Mouse (Mus musculus): ENCODE results near the gene Anks1b. TPM values are rescaled to one million over a fixed set of nuclear protein-coding genes. Genes with fewer than 3 reads are reported as not detected.

Gene Anks1b
- polyA plus RNA-seq, 1 experiment from 2014 or later: 0.46 TPM

DNA sequence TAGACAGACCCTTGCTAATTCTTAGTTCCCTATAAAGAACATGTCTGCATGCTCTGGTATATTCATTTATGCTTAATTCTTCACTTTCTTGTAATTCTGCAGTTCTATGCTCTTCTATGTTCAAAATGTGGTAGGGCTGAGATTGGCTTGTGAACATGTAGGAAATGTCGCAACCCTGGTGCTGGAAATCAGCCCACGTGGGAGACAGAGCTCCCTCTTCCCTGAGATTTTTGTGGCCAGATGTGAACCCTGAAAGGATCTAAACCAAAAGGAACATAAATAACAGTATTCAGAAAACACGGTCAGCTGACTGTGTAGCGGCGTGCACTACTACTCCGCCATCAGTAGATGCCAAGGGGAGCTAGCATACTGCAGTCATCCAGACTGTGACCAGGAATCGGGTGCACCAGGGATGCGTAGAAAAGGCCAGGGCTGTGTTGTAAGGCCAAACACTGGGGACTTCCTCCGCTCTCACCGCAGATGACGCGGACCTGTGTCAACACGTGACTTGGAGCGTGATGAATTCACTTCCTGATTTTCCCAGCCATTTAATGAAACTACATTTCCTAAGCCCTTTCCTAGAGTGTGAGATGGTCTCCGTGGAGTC, 1079.9 kb downstream of the Anks1b start:
- WGBS: 92% methylated on average over 15 of the region's 15 CpGs
- Histone ChIP-seq H3K27ac (no peak overlapping the region), H3K4me3 (no peak overlapping the region), H3K27me3 (ENCODE audit: low read depth, poor library complexity, severe bottlenecking) (no peaks in the 10 kb centered on the region), H3K9me3 (replicated peaks) (no peaks in the 10 kb centered on the region), H3K4me1 (0 out of 2 replicates have a peak, but pooled peaks cover 7% of the 10 kb centered on the region), H3K36me3 (no peaks in the 10 kb centered on the region)
- DNase-seq (ENCODE audit: low spot score): no peak

DNA sequence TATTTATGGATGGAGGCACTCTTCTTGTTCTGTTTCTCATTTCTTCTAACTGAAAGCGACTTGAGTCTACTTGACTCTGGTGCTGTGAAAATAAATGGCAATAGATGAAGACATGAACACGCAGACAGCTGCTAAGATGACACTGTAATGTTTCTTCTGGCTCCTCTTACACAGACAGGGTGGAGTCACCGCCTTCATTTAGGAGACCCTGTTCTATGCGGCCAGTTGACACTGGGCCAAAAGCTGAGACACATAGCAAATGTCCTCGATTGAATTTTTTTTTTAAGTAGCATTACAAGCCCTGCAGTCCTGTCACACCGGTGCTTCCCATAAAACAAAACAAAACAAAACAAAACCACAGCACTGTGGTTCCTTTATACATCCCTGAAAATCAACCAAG, 1080.5 kb downstream of the Anks1b start:
- no peak for DNase-seq (ENCODE audit: low spot score)
- H3K27ac ChIP-seq: no peak overlapping the region
- no peak overlapping the region for H3K4me3 ChIP-seq
- 0 out of 2 replicates have a peak, but pooled peaks cover 7% of the 10 kb centered on the region for H3K4me1 ChIP-seq
- no peaks in the 10 kb centered on the region for H3K9me3 ChIP-seq (replicated peaks)
- no peaks in the 10 kb centered on the region for H3K36me3 ChIP-seq
- H3K27me3 ChIP-seq (ENCODE audit: low read depth, poor library complexity, severe bottlenecking): no peaks in the 10 kb centered on the region
- 89% methylated on average over 6 of the region's 6 CpGs for WGBS

DNA sequence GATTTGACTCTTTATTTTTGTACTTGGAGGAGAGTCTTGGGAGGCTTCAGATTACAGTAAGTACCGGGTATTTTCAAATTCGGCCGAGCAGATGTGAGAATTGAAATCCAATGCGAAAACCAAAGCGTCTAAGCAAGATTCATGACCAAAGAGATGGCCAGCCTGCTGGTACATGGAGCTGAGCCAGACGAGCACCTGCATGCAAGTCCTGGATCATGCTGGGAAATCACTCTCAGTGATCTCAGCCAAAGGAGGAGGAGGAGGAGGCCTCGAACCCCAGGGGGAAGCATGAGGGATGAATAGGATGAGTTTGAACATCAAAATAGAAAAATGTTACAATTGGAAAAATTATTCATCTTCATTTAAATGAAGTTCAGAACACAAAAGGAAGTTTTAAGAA, 1087.1 kb downstream of the Anks1b start:
- Histone ChIP-seq H3K36me3 (no peaks in the 10 kb centered on the region), H3K9me3 (replicated peaks) (no peaks in the 10 kb centered on the region), H3K27ac (no peak overlapping the region), H3K27me3 (ENCODE audit: low read depth, poor library complexity, severe bottlenecking) (peaks cover 10% of the 10 kb centered on the region; the same call in 1 of the 2 replicates), H3K4me1 (peaks cover 6% of the 10 kb centered on the region), H3K4me3 (no peak overlapping the region)
- WGBS: 87% methylated on average over 7 of the region's 7 CpGs
- no peak for DNase-seq (ENCODE audit: low spot score)

- Histone ChIP-seq H3K36me3 (no peaks in the 10 kb centered on the region), H3K4me3 (no peak overlapping the region), H3K4me1 (peaks cover 26% of the 10 kb centered on the region), H3K27ac (no peak overlapping the region), H3K9me3 (replicated peaks) (no peaks in the 10 kb centered on the region), H3K27me3 (ENCODE audit: low read depth, poor library complexity, severe bottlenecking) (peaks cover 51% of the 10 kb centered on the region)
- 31% methylated on average over 9 of the region's 9 CpGs for WGBS
- DNase-seq (ENCODE audit: low spot score): no peak
Measured at GRCm38 (mm10) chr10:90964511-90964910, 1091.2 kb downstream of the Anks1b start.

DNA sequence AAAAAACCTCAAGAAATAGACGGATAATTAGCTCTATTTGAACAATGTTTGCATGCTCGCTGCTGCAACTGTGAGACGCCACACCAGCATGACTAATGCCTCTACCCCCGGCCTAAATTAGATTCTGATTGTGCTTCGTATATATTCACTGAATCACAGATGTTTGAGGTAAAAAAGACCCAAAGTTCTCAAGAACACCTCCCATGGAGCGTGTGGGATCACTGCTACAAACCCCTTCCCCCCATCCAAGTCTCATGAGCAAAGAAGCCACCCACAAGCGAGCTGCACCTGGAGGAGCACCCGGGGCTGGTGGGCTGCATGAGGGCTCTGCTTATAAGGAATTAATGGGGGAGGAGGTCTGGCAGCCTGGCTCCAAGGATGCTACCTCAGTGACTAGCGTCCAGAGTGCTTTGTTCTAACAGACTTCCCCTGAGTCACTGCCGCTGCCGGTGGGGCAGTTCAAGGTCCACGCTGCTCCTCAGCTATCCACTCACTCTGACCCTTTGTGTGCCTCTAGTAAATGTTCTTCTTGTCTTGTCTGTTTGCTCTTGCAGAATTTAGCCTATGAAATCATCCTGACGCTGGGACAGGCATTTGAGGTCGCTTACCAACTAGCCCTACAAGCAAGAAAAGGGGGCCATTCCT, 1092.5 kb downstream of the Anks1b start:
- WGBS: 53% methylated on average over 14 of the region's 14 CpGs
- no peak overlapping the region for H3K4me3 ChIP-seq
- H3K27ac ChIP-seq: no peak overlapping the region; the same call in 1 of the 2 replicates
- no peaks in the 10 kb centered on the region for H3K9me3 ChIP-seq (replicated peaks)
- peaks cover 33% of the 10 kb centered on the region for H3K4me1 ChIP-seq
- peaks cover 64% of the 10 kb centered on the region for H3K27me3 ChIP-seq (ENCODE audit: low read depth, poor library complexity, severe bottlenecking)
- DNase-seq (ENCODE audit: low spot score): no peak
- no peaks in the 10 kb centered on the region for H3K36me3 ChIP-seq

DNA sequence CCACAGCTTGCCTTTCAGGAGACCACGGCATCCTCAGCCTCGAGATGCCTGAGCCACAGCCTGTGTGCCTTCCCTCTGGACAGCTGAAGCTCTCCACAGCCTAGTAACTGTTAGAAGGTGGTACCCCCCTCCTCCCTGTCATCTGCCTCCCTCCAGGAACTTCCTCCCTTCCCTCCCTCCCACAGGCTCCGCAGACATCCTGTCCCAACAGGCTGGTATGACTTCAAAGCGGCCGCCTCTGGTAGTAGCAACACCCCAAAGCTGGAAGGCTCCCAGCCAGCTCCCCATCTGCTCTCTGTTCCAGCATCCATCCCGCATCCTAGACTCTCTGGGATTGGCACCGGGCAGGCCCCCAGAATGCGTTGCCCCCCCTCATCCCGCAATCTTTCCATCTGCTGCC, 1093.5 kb downstream of the Anks1b start:
- Histone ChIP-seq H3K4me3 (peak overlapping the region; percentile 25; the same call in 1 of the 2 replicates), H3K36me3 (no peaks in the 10 kb centered on the region), H3K27me3 (ENCODE audit: low read depth, poor library complexity, severe bottlenecking) (peaks cover 70% of the 10 kb centered on the region), H3K27ac (no peak overlapping the region), H3K4me1 (peaks cover 33% of the 10 kb centered on the region), H3K9me3 (replicated peaks) (no peaks in the 10 kb centered on the region)
- 8% methylated on average over 9 of the region's 9 CpGs for whole genome bisulfite sequencing
- DNase-seq (ENCODE audit: low spot score): peak; percentile 44

DNA sequence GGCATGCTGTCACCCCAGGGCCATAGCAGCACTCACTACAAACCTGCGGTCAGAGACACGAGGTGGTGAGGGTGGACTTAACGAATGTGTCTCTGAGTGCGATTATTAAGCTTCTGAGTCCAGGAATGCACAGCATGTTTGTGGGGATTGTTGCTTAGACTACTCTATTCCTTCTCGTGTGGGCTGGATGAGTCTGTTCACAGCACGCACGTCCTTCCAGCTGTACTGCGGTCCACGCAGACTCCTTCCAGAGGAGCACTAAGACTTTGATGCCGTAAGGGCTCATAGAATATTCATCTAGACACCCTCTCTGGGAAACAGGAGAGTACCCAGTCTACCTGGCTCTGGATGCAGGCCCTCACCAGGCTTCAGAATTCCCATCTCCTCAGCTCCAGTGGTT, 1094.9 kb downstream of the Anks1b start:
- no peak for DNase-seq (ENCODE audit: low spot score)
- Histone ChIP-seq H3K9me3 (replicated peaks) (no peaks in the 10 kb centered on the region), H3K4me3 (no peak overlapping the region), H3K27me3 (ENCODE audit: low read depth, poor library complexity, severe bottlenecking) (peaks cover 83% of the 10 kb centered on the region), H3K27ac (no peak overlapping the region), H3K4me1 (peaks cover 33% of the 10 kb centered on the region), H3K36me3 (no peaks in the 10 kb centered on the region)
- 88% methylated on average over 10 of the region's 10 CpGs for WGBS

DNA sequence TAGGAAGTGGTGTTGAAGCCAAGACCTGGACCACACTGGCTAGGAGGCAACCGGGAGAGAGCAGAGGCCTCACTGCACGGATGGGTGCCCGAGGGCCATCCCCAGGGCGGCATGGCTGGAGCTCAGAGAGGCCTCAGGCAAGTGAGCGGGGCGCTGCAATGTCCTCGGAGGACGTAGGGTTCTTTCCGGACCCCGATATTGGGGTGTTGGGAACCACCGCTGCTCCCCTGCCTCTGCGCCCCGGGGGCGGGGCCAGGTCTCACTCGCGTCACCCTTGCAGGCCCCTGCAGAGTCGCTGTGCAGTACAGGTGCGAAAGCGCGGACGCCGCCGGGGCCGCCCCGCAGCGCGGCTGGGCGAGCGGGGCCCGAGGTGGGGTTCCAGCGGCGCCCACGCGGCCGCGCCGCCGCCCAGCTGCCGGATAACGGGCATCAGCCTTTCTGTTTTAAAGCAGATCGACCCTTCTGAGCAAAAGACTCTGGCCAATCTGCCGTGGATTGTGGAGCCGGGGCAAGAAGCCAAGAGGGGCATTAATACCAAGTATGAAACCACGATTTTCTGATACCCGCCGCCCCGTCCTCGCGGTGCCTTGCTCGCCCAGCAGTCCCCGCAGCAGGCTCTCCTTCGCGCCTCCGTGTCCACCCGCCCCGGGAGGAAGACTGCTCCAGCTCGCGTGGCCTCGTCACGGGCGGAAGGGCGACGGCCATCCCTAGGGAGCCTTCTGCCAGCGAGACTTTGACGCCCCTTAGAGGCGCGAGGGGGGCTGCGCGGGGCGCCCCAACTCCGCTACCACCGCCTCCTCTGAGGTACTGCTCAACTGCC, 1096.3 kb downstream of the Anks1b start:
- Histone ChIP-seq H3K27me3 (ENCODE audit: low read depth, poor library complexity, severe bottlenecking) (peaks cover 84% of the 10 kb centered on the region), H3K36me3 (no peaks in the 10 kb centered on the region), H3K4me3 (peak overlapping the region; percentile 58), H3K27ac (peak overlapping the region; percentile 50), H3K9me3 (replicated peaks) (no peaks in the 10 kb centered on the region), H3K4me1 (peaks cover 29% of the 10 kb centered on the region)
- 2% methylated on average over 72 of the region's 72 CpGs for WGBS
- peak; percentile 66 for DNase-seq (ENCODE audit: low spot score)

- Histone ChIP-seq H3K4me3 (no peak overlapping the region), H3K27me3 (ENCODE audit: low read depth, poor library complexity, severe bottlenecking) (peaks cover 75% of the 10 kb centered on the region), H3K36me3 (no peaks in the 10 kb centered on the region), H3K4me1 (peaks cover 27% of the 10 kb centered on the region), H3K9me3 (replicated peaks) (no peaks in the 10 kb centered on the region), H3K27ac (no peak overlapping the region)
- 43% methylated on average over 4 of the region's 4 CpGs for WGBS
- DNase-seq (ENCODE audit: low spot score): no peak
Measured at GRCm38 (mm10) chr10:90970560-90970959, 1097.3 kb downstream of the Anks1b start.

GRCm38 (mm10) chr10:90974084-90974483, 1100.8 kb downstream of the Anks1b start:
- 88% methylated on average over 2 of the region's 2 CpGs for WGBS
- H3K27me3 ChIP-seq (ENCODE audit: low read depth, poor library complexity, severe bottlenecking): peaks cover 40% of the 10 kb centered on the region

DNA sequence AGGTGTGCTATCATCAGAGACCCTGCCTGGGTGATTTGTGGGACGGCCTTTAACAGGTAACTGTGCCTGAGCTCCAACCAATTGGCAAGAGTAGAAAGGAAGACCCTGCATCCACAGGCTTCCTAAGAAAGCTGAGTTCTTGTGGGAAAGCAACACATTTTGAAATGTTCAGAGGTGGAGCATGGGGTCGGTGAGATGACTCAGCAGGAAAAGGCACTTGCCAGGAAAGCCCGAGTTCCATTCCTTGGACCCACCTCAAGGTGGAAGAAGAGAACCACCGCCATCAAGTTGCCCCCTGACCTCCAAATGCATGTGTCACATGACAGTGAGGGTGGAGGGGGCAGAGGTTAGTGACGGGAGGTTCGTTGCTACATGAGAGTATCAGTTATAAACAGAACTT, 1101.2 kb downstream of the Anks1b start:
- H3K4me3 ChIP-seq: no peak overlapping the region
- peaks cover 36% of the 10 kb centered on the region for H3K27me3 ChIP-seq (ENCODE audit: low read depth, poor library complexity, severe bottlenecking)
- H3K4me1 ChIP-seq: peaks cover 11% of the 10 kb centered on the region
- no peak for DNase-seq (ENCODE audit: low spot score)
- no peaks in the 10 kb centered on the region for H3K36me3 ChIP-seq
- H3K9me3 ChIP-seq (replicated peaks): no peaks in the 10 kb centered on the region
- 88% methylated on average over 6 of the region's 6 CpGs for WGBS
- H3K27ac ChIP-seq: no peak overlapping the region

More at GRCm38 (mm10) chr10:90974084-90974483, 1100.8 kb downstream of the Anks1b start:
- Histone ChIP-seq H3K4me1 (peaks cover 15% of the 10 kb centered on the region), H3K27ac (no peak overlapping the region), H3K9me3 (replicated peaks) (no peaks in the 10 kb centered on the region), H3K4me3 (no peak overlapping the region), H3K36me3 (no peaks in the 10 kb centered on the region)
- DNase-seq (ENCODE audit: low spot score): no peak

GRCm38 (mm10) chr10:90981811-90982210, 1108.5 kb downstream of the Anks1b start:
- DNase-seq (ENCODE audit: low spot score): no peak
- H3K27me3 ChIP-seq (ENCODE audit: low read depth, poor library complexity, severe bottlenecking): no peaks in the 10 kb centered on the region
- H3K4me1 ChIP-seq: no peaks in the 10 kb centered on the region
- no peak overlapping the region for H3K27ac ChIP-seq
- no peaks in the 10 kb centered on the region for H3K9me3 ChIP-seq (replicated peaks)
- H3K36me3 ChIP-seq: no peaks in the 10 kb centered on the region; the same call in 1 of the 2 replicates
- WGBS: 91% methylated on average over 4 of the region's 4 CpGs
- no peak overlapping the region for H3K4me3 ChIP-seq

DNA sequence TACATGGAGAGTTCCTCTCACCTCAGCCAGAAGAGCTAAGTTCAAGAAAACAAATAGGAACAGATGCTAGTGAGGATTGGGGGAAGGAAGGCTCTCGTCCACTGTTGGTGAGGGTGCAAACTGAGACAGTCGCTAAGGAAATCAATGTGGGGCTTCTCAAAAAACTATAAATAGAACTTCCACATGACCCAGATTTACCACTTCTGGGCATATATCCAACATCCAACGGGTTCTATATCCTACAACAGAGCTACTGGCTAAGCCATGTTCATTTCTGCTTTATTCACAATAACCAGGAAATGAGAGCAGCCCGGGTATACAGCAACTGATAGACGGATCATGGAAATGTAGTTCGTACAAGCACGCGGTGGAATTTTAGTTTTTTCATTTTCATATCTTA, 1109.7 kb downstream of the Anks1b start:
- Histone ChIP-seq H3K4me3 (no peak overlapping the region), H3K36me3 (no peaks in the 10 kb centered on the region; the same call in 1 of the 2 replicates), H3K27me3 (ENCODE audit: low read depth, poor library complexity, severe bottlenecking) (no peaks in the 10 kb centered on the region), H3K4me1 (no peaks in the 10 kb centered on the region), H3K9me3 (replicated peaks) (no peaks in the 10 kb centered on the region), H3K27ac (no peak overlapping the region)
- 91% methylated on average over 8 of the region's 8 CpGs for WGBS
- DNase-seq (ENCODE audit: low spot score): no peak

All from limb, embryonic 10.5 days (tissue).